Mouse (Mus musculus) forebrain, embryonic 12.5 days (tissue): ENCODE measurements around the gene Cnih1. TPM values are rescaled to one million over a fixed set of nuclear protein-coding genes. Genes with fewer than 3 reads are reported as not detected.
"Not testable (repeated sequence)": the region's sequence is repeated elsewhere in the genome, so short reads cannot be mapped to it uniquely, and the experiment has no call there.

Experiments
- ATAC-seq: fragments of 200-750 bp; cut with Nextera tagmentation; 2 replicates; pipeline ENCODE4 v1.8.0; 2017; ENCODE audit warnings: moderate TSS enrichment; ENCODE audit not compliant: low FRiP score
- H3K27ac ChIP-seq: fragments of 300-500 bp; sonication (generic); 2 replicates; pipeline ENCODE4 v1.5.1; 2016; ENCODE audit warnings: mild to moderate bottlenecking
- H3K27me3 ChIP-seq: fragments of 300-500 bp; sonication (generic); 2 replicates; pipeline ENCODE4 v1.6.1; 2016; ENCODE audit warnings: mild to moderate bottlenecking
- H3K36me3 ChIP-seq: fragments of 300-500 bp; sonication (generic); replicated peaks from 2 replicates; pipeline ENCODE4 v1.6.1; 2016; ENCODE audit warnings: mild to moderate bottlenecking
- H3K4me1 ChIP-seq: fragments of 300-500 bp; sonication (generic); 2 replicates; pipeline ENCODE4 v1.6.1; 2016
- H3K4me2 ChIP-seq: fragments of 300-500 bp; sonication (generic); 2 replicates; pipeline ENCODE4 v1.6.1; 2016; ENCODE audit warnings: mild to moderate bottlenecking, moderate library complexity
- H3K4me3 ChIP-seq: fragments of 300-500 bp; sonication (generic); replicated peaks from 2 replicates; pipeline ENCODE4 v1.5.1; 2016; ENCODE audit warnings: mild to moderate bottlenecking
- H3K9ac ChIP-seq: fragments of 300-500 bp; sonication (generic); 2 replicates; pipeline ENCODE4 v1.6.1; 2016; ENCODE audit warnings: mild to moderate bottlenecking
- H3K9me3 ChIP-seq: fragments of 300-500 bp; sonication (generic); 2 replicates; pipeline ENCODE4 v1.6.1; 2016
- WGBS: fragments of 180-500 bp; shearing (Covaris S2); methylation state at CpG from one replicate; pipeline ENCODE4 v1.1.7; 2016; 5-methylcytosine and 5-hydroxymethylcytosine counted together
- polyA plus RNA-seq: library from polyadenylated mRNA; unstranded; fragments of >200 nt; fragmentation: Nextera tagmentation; extraction: Ambion mirVana; gene quantifications from 2 replicates; pipeline ENCODE4 v1.2.1, GENCODE M21; 2016

The Cnih1 gene
- polyA plus RNA-seq, result 176 and 181 TPM in 2 replicates

GRCm38 (mm10) chr14:46787787-46788504 lies at the start of gene Cnih1:
Gene Cnih1 (minus strand): TSS chr14:46788411.
- H3K27me3 ChIP-seq, result no peaks in the 10 kb centered on the region
- H3K9ac ChIP-seq, result peak within 1 kb of the TSS; percentile 98
- H3K4me1 ChIP-seq, result peaks cover 16% of the 10 kb centered on the region
- no peaks in the 10 kb centered on the region for H3K9me3 ChIP-seq
- peak; percentile 97 for ATAC-seq
- WGBS, result under 1% methylated on average over 81 of the region's 86 CpGs
- H3K4me2 ChIP-seq, result peak within 1 kb of the TSS; percentile 70
- peak within 1 kb of the TSS; percentile 99 for H3K4me3 ChIP-seq
- H3K27ac ChIP-seq, result peak within 1 kb of the TSS; percentile 98
- peaks cover 17% of the 10 kb centered on the region; the same call in 1 of the 2 replicates for H3K36me3 ChIP-seq

GRCm38 (mm10) chr14:46832354-46833272 lies 44.4 kb upstream of the Cnih1 start:
- Histone ChIP-seq H3K27ac (no peak overlapping the region), H3K9me3 (no peaks in the 10 kb centered on the region), H3K36me3 (no peaks in the 10 kb centered on the region), H3K4me3 (peak overlapping the region; percentile 86), H3K9ac (peak overlapping the region; percentile 86), H3K4me2 (peak overlapping the region; percentile 76), H3K4me1 (peaks cover 16% of the 10 kb centered on the region; the same call in 1 of the 2 replicates), H3K27me3 (no peaks in the 10 kb centered on the region)
- ATAC-seq, result no peak
- WGBS, result 7% methylated on average over 40 of the region's 40 CpGs

GRCm38 (mm10) chr14:46831837-46832333 lies 43.7 kb upstream of the Cnih1 start, which contains the start of gene Cgrrf1:
Gene Cgrrf1 (plus strand): TSS chr14:46832125.
- under 1% methylated on average over 32 of the region's 32 CpGs for WGBS
- ATAC-seq, result peak; percentile 99
- H3K36me3 ChIP-seq, result no peaks in the 10 kb centered on the region
- H3K9ac ChIP-seq, result peak within 1 kb of the TSS; percentile 86
- peaks cover 16% of the 10 kb centered on the region; the same call in 1 of the 2 replicates for H3K4me1 ChIP-seq
- H3K9me3 ChIP-seq, result no peaks in the 10 kb centered on the region
- no peaks in the 10 kb centered on the region for H3K27me3 ChIP-seq
- peak within 1 kb of the TSS; percentile 76 for H3K4me2 ChIP-seq
- peak within 1 kb of the TSS; percentile 86 for H3K4me3 ChIP-seq
- H3K27ac ChIP-seq, result no peak within 1 kb of the TSS

- Histone ChIP-seq H3K9ac (peak overlapping the region; percentile 86), H3K27ac (no peak overlapping the region)
Observed at GRCm38 (mm10) chr14:46831295-46831694, 43.1 kb upstream of the Cnih1 start.

GRCm38 (mm10) chr14:46827430-46827829 lies 39.2 kb upstream of the Cnih1 start:
- H3K4me1 ChIP-seq, result peaks cover 4% of the 10 kb centered on the region; the same call in 1 of the 2 replicates
- 59% methylated on average over 1 of the region's 1 CpGs for WGBS
- H3K27me3 ChIP-seq, result 0 out of 2 replicates have a peak, but pooled peaks cover 3% of the 10 kb centered on the region
- no peaks in the 10 kb centered on the region for H3K36me3 ChIP-seq
- no peak overlapping the region for H3K9ac ChIP-seq
- no peak overlapping the region for H3K4me3 ChIP-seq
- H3K4me2 ChIP-seq, result no peak overlapping the region
- H3K9me3 ChIP-seq, result no peaks in the 10 kb centered on the region
- no peak for ATAC-seq
- no peak overlapping the region for H3K27ac ChIP-seq

More at GRCm38 (mm10) chr14:46831295-46831694, 43.1 kb upstream of the Cnih1 start:
- H3K4me1 ChIP-seq, result peaks cover 16% of the 10 kb centered on the region; the same call in 1 of the 2 replicates
- WGBS, result 11% methylated on average over 4 of the region's 4 CpGs
- no peak for ATAC-seq
- H3K9me3 ChIP-seq, result no peaks in the 10 kb centered on the region
- no peaks in the 10 kb centered on the region for H3K36me3 ChIP-seq
- H3K4me3 ChIP-seq, result peak overlapping the region; percentile 86
- H3K27me3 ChIP-seq, result no peaks in the 10 kb centered on the region
- peak overlapping the region; percentile 76 for H3K4me2 ChIP-seq

GRCm38 (mm10) chr14:46823996-46824395 lies 35.8 kb upstream of the Cnih1 start:
- ATAC-seq, result no peak
- H3K36me3 ChIP-seq, result no peaks in the 10 kb centered on the region
- 0 out of 2 replicates have a peak, but pooled peaks cover 3% of the 10 kb centered on the region for H3K27me3 ChIP-seq
- peaks cover 19% of the 10 kb centered on the region for H3K4me1 ChIP-seq
- 79% methylated on average over 2 of the region's 2 CpGs for WGBS
- no peak overlapping the region for H3K27ac ChIP-seq
- no peak overlapping the region for H3K9ac ChIP-seq
- no peak overlapping the region for H3K4me2 ChIP-seq
- no peak overlapping the region for H3K4me3 ChIP-seq
- H3K9me3 ChIP-seq, result no peaks in the 10 kb centered on the region

- H3K27ac ChIP-seq, result peak within 1 kb of the TSS; percentile 87
- under 1% methylated on average over 64 of the region's 65 CpGs for WGBS
- ATAC-seq, result peak; percentile 98
Observed at GRCm38 (mm10) chr14:46821873-46822716, 33.9 kb upstream of the Cnih1 start, which contains the start of gene Gmfb. Gene Gmfb (minus strand): TSS chr14:46822242.

GRCm38 (mm10) chr14:46821271-46821872 lies 33.2 kb upstream of the Cnih1 start:
- H3K27me3 ChIP-seq, result 0 out of 2 replicates have a peak, but pooled peaks cover 3% of the 10 kb centered on the region
- peak overlapping the region; percentile 80 for H3K9ac ChIP-seq
- no peaks in the 10 kb centered on the region for H3K9me3 ChIP-seq
- H3K27ac ChIP-seq, result peak overlapping the region; percentile 87
- 1% methylated on average over 11 of the region's 11 CpGs for WGBS
- H3K4me2 ChIP-seq, result peak overlapping the region; percentile 81
- ATAC-seq, result no peak; the same call in 1 of the 2 replicates
- H3K36me3 ChIP-seq, result peaks cover 6% of the 10 kb centered on the region; the same call in 1 of the 2 replicates
- peaks cover 19% of the 10 kb centered on the region for H3K4me1 ChIP-seq
- H3K4me3 ChIP-seq, result peak overlapping the region; percentile 87

More at GRCm38 (mm10) chr14:46821873-46822716, 33.9 kb upstream of the Cnih1 start, which contains the start of gene Gmfb:
- peaks cover 19% of the 10 kb centered on the region for H3K4me1 ChIP-seq
- H3K9ac ChIP-seq, result peak within 1 kb of the TSS; percentile 80
- peaks cover under 1% of the 10 kb centered on the region; the same call in 1 of the 2 replicates for H3K36me3 ChIP-seq
- H3K4me3 ChIP-seq, result peak within 1 kb of the TSS; percentile 87
- peak within 1 kb of the TSS; percentile 81 for H3K4me2 ChIP-seq
- H3K9me3 ChIP-seq, result no peaks in the 10 kb centered on the region
- 0 out of 2 replicates have a peak, but pooled peaks cover 3% of the 10 kb centered on the region for H3K27me3 ChIP-seq

- H3K9ac ChIP-seq, H3K9me3 ChIP-seq, H3K27ac ChIP-seq, ATAC-seq, H3K4me3 ChIP-seq, H3K27me3 ChIP-seq, H3K4me2 ChIP-seq: not testable (repeated sequence)
- H3K4me1 ChIP-seq, result peaks cover 19% of the 10 kb centered on the region
- peaks cover 14% of the 10 kb centered on the region; the same call in 1 of the 2 replicates for H3K36me3 ChIP-seq
- 94% methylated on average over 5 of the region's 6 CpGs for WGBS
Observed at GRCm38 (mm10) chr14:46819961-46820360, 31.8 kb upstream of the Cnih1 start.

- H3K36me3 ChIP-seq, result peaks cover 17% of the 10 kb centered on the region
- 0 out of 2 replicates have a peak, but pooled peaks cover 3% of the 10 kb centered on the region for H3K27me3 ChIP-seq
- no peaks in the 10 kb centered on the region for H3K9me3 ChIP-seq
- WGBS, result 94% methylated on average over 7 of the region's 7 CpGs
- no peak overlapping the region for H3K27ac ChIP-seq
- H3K4me2 ChIP-seq, result no peak overlapping the region
- no peak overlapping the region for H3K4me3 ChIP-seq
- no peak overlapping the region for H3K9ac ChIP-seq
- peaks cover 19% of the 10 kb centered on the region for H3K4me1 ChIP-seq
- no peak for ATAC-seq
Observed at GRCm38 (mm10) chr14:46818743-46819142, 30.5 kb upstream of the Cnih1 start.
